Mouse (Mus musculus): ENCODE data around the gene Zfhx3. TPM values are rescaled to one million over a fixed set of nuclear protein-coding genes. Genes with fewer than 3 reads are reported as not detected.

The Zfhx3 gene
- polyA plus RNA-seq, 1 experiment from 2014 or later, result 7.4 TPM

DNA sequence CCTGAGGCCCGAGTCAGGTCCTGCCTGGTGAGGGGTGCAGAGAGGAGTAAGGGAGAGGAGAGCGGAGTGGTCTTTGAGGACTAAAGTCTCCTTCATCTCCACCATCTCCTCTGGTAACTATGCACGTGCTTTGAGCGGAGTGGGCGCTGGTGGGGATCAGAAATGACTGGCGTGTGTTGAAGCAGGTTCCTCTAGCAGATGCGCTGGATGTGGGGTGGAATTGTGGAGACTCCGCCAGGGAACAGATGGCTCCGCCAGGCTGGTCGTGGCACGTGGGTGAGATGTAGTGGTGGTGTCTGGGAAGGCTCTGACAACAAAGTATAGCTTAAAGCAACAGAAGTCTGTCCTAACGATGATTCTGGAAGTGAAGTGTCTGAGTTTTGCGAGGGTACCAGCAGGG lies 798.0 kb downstream of the Zfhx3 start:
- Histone ChIP-seq H3K36me3 (no peaks in the 10 kb centered on the region), H3K9ac (no peak overlapping the region), H3K9me3 (replicated peaks) (no peaks in the 10 kb centered on the region), H3K27me3 (replicated peaks) (no peaks in the 10 kb centered on the region), H3K4me2 (no peak overlapping the region), H3K27ac (ENCODE audit: poor library complexity, severe bottlenecking) (no peak overlapping the region), H3K4me3 (no peak overlapping the region), H3K4me1 (replicated peaks) (peaks cover 42% of the 10 kb centered on the region)
- no peak for ATAC-seq (ENCODE audit: insufficient number of reproducible peaks, low FRiP score)
- WGBS, result 92% methylated on average over 13 of the region's 13 CpGs

DNA sequence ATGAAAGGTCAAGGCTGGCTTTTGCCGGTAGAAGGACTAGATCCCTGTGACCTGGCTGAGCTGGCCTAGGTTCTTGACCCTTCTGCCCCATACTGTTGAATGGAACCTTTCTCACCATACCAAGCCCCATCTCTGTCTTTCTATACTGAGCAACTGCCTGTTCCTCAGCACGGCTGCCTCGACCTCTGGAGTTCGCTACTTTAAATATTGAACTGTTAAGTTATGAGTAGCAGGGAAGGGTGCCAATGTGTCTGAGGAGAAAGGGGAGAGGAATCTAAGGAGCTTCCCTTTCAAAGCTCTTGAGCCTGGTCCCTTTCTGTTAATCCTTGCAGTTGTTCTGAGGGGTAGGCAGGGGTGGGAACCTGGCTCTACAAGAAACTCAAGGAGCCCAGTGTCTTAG lies 799.2 kb downstream of the Zfhx3 start:
- 81% methylated on average over 4 of the region's 4 CpGs for WGBS
- Histone ChIP-seq H3K4me3 (no peak overlapping the region), H3K9ac (no peak overlapping the region), H3K4me2 (no peak overlapping the region), H3K36me3 (no peaks in the 10 kb centered on the region), H3K4me1 (replicated peaks) (peaks cover 48% of the 10 kb centered on the region), H3K27me3 (replicated peaks) (no peaks in the 10 kb centered on the region), H3K27ac (ENCODE audit: poor library complexity, severe bottlenecking) (no peak overlapping the region), H3K9me3 (replicated peaks) (no peaks in the 10 kb centered on the region)
- ATAC-seq (ENCODE audit: insufficient number of reproducible peaks, low FRiP score), result no peak

DNA sequence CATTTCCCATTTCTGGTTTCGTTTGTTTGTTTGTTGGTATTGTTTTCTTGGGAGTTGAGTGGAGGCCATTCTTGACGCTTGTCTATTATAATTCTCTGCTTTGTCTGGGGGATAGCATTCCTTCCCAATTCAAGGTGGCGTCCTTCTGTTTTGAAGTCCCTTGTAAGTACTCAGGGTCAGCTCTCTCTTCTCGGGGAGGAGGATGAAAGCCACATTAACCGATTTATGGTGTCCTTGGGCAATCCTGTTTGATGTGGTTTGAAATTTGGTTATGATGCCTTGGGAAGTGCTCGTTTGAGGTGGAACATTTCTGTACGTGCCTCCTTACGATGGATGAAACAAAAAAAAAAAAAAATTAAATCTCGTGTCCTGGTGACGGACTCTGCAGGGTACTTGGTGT lies 800.0 kb downstream of the Zfhx3 start:
- Histone ChIP-seq H3K27me3 (replicated peaks) (no peaks in the 10 kb centered on the region), H3K27ac (ENCODE audit: poor library complexity, severe bottlenecking) (no peak overlapping the region), H3K9ac (no peak overlapping the region), H3K9me3 (replicated peaks) (no peaks in the 10 kb centered on the region), H3K36me3 (no peaks in the 10 kb centered on the region), H3K4me1 (replicated peaks) (peaks cover 42% of the 10 kb centered on the region), H3K4me3 (no peak overlapping the region), H3K4me2 (no peak overlapping the region)
- no peak for ATAC-seq (ENCODE audit: insufficient number of reproducible peaks, low FRiP score)
- WGBS, result 81% methylated on average over 10 of the region's 10 CpGs

DNA sequence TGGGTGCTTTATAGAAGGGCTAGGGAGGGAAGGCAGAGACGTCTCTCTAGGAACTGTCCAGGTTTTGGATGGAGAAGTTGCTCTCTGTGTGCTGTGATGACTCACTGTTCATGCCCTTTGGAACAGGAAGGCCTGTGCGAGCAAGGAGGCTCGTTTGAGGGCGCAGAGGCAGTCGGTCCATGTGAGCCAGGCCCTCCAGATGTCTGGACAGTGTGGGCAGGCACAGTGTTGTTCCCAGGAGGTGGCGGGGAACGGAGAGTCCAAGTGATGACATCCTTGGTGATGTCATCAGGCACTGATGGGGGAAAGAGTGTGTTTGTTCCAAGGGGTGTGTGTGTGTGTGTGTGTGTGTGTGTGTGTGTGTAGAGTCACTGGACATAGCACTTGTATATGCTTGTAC lies 800.8 kb downstream of the Zfhx3 start:
- Histone ChIP-seq H3K27ac (ENCODE audit: poor library complexity, severe bottlenecking) (no peak overlapping the region), H3K9ac (no peak overlapping the region), H3K36me3 (no peaks in the 10 kb centered on the region), H3K4me2 (no peak overlapping the region), H3K4me1 (replicated peaks) (peaks cover 46% of the 10 kb centered on the region), H3K4me3 (no peak overlapping the region), H3K27me3 (replicated peaks) (no peaks in the 10 kb centered on the region), H3K9me3 (replicated peaks) (no peaks in the 10 kb centered on the region)
- 0 out of 2 replicates have a peak, but pooled peaks have one; percentile 44 for ATAC-seq (ENCODE audit: insufficient number of reproducible peaks, low FRiP score)
- 30% methylated on average over 7 of the region's 7 CpGs for WGBS

DNA sequence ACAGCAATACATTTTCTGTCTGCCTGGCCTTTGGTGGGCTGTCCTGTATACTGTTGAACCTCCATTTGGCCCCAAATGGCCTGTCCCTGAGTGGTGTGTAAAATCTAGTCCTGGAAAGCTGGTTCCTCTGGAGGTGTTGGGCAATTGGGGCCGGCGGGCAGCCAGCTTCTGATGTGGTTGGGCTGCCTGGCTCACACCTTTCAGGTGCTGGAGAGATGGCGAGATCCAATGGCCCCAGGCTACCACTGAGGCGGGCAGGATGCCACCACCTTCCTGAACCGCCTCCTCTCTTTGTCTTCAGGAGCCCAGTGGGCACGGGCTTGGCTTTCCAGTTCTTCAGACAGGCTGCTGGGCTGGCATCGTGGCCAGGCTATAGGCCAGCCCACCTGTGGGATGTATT lies 803.1 kb downstream of the Zfhx3 start:
- 87% methylated on average over 7 of the region's 7 CpGs for WGBS
- no peak for ATAC-seq (ENCODE audit: insufficient number of reproducible peaks, low FRiP score)
- Histone ChIP-seq H3K27ac (ENCODE audit: poor library complexity, severe bottlenecking) (no peak overlapping the region), H3K27me3 (replicated peaks) (no peaks in the 10 kb centered on the region), H3K4me3 (no peak overlapping the region), H3K36me3 (no peaks in the 10 kb centered on the region), H3K4me2 (no peak overlapping the region), H3K9ac (no peak overlapping the region), H3K9me3 (replicated peaks) (no peaks in the 10 kb centered on the region), H3K4me1 (replicated peaks) (peaks cover 56% of the 10 kb centered on the region)

DNA sequence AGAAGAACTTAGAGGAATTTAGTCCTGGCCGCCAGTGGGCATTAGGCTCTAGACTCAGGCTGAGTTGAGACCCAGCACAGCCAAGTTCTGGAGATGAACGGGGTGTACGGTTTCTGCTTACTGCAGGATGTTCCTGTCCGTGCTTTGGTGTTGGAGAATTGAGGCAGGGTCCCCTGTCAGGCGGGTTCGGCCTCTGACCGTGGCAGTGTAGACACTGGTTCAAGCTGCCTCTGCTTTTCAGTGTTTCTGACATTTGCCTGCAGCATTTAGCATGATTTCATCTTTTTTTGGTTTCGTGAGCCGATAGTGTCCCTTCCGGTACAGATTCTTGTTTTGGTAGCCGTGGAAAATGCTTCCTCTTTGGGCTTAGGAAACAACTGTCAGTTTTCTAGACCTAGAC lies 805.7 kb downstream of the Zfhx3 start:
- Histone ChIP-seq H3K4me1 (replicated peaks) (peaks cover 46% of the 10 kb centered on the region), H3K9me3 (replicated peaks) (no peaks in the 10 kb centered on the region), H3K9ac (no peak overlapping the region; the same call in 1 of the 2 replicates), H3K27me3 (replicated peaks) (no peaks in the 10 kb centered on the region), H3K27ac (ENCODE audit: poor library complexity, severe bottlenecking) (no peak overlapping the region), H3K4me3 (no peak overlapping the region), H3K4me2 (peak overlapping the region; percentile 29), H3K36me3 (no peaks in the 10 kb centered on the region)
- WGBS, result 50% methylated on average over 11 of the region's 11 CpGs
- no peak for ATAC-seq (ENCODE audit: insufficient number of reproducible peaks, low FRiP score)

DNA sequence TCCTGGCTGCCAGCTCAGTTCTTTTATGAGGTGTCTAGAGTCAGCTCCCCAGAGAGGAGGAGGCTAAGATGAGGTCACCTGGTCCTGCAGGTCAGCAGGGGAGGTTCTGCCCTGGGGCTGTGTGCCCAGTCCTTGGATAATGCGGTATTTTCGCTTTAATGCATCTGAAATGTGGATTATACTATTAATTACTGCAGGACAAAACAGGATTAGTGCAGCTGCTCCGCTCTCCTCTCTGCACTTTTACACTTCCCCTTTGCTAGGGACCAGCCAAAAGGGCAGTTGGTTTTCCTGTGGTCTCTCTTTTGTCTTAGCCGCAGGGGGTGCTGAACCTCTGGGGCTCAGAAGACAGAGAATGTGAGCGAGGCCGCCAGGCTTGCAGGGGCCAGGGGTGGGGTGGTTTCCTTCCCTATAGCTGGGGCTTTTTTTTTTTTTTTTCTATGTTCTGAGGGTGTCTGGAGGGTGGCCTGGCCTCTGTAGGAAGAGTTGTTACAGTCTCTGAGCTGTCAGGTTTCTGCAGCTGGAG lies 806.5 kb downstream of the Zfhx3 start:
- no peak overlapping the region for H3K4me3 ChIP-seq
- H3K4me2 ChIP-seq, result peak overlapping the region; percentile 24; the same call in 1 of the 2 replicates
- no peaks in the 10 kb centered on the region for H3K9me3 ChIP-seq (replicated peaks)
- no peaks in the 10 kb centered on the region for H3K36me3 ChIP-seq
- no peaks in the 10 kb centered on the region for H3K27me3 ChIP-seq (replicated peaks)
- H3K9ac ChIP-seq, result 0 out of 2 replicates have a peak overlapping the region, but pooled peaks have one; percentile 43
- peaks cover 38% of the 10 kb centered on the region for H3K4me1 ChIP-seq (replicated peaks)
- whole genome bisulfite sequencing, result 20% methylated on average over 6 of the region's 6 CpGs
- peak; percentile 40; the same call in 1 of the 2 replicates for ATAC-seq (ENCODE audit: insufficient number of reproducible peaks, low FRiP score)
- peak overlapping the region; percentile 65 for H3K27ac ChIP-seq (ENCODE audit: poor library complexity, severe bottlenecking)

DNA sequence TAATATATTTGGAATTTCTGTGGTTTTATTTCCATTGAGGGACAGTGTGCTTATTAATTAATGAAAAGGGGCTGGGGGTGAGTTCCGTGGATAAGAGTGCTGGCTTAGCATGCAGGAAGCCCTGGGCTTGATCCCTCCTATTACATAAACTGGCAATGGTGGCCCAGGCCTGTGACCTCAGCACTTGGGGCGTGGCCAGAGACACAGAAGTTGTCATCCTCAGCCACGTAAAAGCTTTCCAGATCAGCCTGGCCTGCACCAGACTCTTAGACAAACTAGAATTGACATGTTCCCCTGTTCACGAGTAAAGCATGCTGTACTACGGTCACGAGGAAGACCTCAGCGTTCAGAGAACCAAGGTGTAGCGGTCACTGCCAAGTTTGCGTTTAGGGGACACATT lies 808.4 kb downstream of the Zfhx3 start:
- no peak overlapping the region for H3K27ac ChIP-seq (ENCODE audit: poor library complexity, severe bottlenecking)
- no peak overlapping the region for H3K9ac ChIP-seq
- no peak for ATAC-seq (ENCODE audit: insufficient number of reproducible peaks, low FRiP score)
- no peaks in the 10 kb centered on the region for H3K27me3 ChIP-seq (replicated peaks)
- peaks cover 36% of the 10 kb centered on the region for H3K4me1 ChIP-seq (replicated peaks)
- H3K9me3 ChIP-seq (replicated peaks), result no peaks in the 10 kb centered on the region
- H3K4me2 ChIP-seq, result no peak overlapping the region
- H3K4me3 ChIP-seq, result no peak overlapping the region
- WGBS, result 85% methylated on average over 9 of the region's 9 CpGs
- H3K36me3 ChIP-seq, result no peaks in the 10 kb centered on the region

DNA sequence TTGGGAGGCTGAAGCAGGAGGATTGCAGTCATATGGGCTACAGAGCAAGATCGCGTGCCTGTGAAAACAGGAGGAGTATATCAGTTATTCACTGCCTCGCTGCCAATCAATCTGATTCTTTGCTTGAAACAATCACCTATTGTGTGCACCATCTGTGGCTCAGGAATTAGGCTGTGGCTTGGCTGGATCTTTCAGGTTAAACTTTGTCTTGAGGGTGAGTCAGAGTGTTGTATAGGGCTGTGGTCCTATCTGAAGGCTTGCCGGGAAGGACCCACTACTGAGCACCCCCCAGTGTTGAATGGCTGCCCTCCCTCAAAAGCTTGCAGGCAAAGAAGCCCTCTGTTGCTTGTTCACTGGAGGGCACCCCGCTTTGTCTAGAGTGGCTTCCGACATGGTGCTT lies 812.1 kb downstream of the Zfhx3 start:
- ATAC-seq (ENCODE audit: insufficient number of reproducible peaks, low FRiP score), result no peak
- H3K4me3 ChIP-seq, result no peak overlapping the region
- no peak overlapping the region for H3K27ac ChIP-seq (ENCODE audit: poor library complexity, severe bottlenecking)
- H3K9me3 ChIP-seq (replicated peaks), result no peaks in the 10 kb centered on the region
- peaks cover 22% of the 10 kb centered on the region for H3K4me1 ChIP-seq (replicated peaks)
- no peak overlapping the region for H3K9ac ChIP-seq
- 78% methylated on average over 6 of the region's 6 CpGs for WGBS
- no peaks in the 10 kb centered on the region for H3K27me3 ChIP-seq (replicated peaks)
- H3K4me2 ChIP-seq, result no peak overlapping the region
- H3K36me3 ChIP-seq, result no peaks in the 10 kb centered on the region

DNA sequence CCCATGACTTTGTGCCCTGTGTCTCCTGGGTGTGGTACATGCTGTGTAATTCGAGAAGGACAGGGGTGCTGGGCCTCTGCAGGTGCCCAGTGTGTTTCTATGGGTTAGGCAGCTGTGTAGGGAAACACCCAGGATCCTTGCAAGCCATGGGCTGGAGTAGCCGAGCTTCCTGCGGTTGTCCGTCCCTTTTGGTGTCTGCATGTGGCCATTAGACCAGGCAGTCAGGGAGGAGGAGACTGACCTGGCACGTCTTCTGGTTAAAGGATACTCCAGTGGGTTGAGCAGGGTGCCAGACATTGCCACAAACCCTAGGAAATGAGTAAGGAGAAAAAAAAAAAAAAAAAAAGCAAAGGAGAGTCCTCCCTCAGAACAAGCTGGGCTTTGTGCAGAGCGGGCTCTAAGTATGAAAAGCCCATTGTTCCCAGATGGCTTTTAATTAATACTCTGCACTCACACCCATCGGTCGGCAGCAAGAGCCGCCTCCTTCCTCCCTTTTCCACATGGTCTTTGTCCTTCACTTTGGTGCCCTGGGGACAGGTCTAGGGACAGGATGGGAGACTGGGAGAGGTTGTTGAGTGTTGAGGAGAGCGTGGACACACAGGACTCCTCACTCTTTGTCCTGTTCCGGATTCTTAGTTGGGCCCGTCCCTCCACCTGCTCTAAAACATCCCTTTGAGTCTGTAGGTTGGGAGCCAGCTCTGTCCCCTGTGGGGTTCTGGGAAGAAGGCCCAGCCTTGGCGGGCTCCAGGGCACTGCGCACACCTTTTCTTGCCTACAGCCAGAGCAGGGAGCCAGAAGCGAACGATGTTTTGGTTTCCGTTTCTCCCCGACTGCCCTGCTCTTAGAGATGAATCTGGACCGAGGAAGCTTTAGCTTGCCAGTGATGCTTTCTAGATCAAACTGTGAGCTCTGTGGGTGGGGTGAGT lies 813.2 kb downstream of the Zfhx3 start:
- Histone ChIP-seq H3K27ac (ENCODE audit: poor library complexity, severe bottlenecking) (no peak overlapping the region), H3K4me3 (no peak overlapping the region), H3K9me3 (replicated peaks) (no peaks in the 10 kb centered on the region), H3K4me2 (no peak overlapping the region), H3K4me1 (replicated peaks) (peaks cover 28% of the 10 kb centered on the region), H3K27me3 (replicated peaks) (no peaks in the 10 kb centered on the region), H3K36me3 (no peaks in the 10 kb centered on the region), H3K9ac (no peak overlapping the region)
- 70% methylated on average over 19 of the region's 19 CpGs for WGBS
- no peak for ATAC-seq (ENCODE audit: insufficient number of reproducible peaks, low FRiP score)

DNA sequence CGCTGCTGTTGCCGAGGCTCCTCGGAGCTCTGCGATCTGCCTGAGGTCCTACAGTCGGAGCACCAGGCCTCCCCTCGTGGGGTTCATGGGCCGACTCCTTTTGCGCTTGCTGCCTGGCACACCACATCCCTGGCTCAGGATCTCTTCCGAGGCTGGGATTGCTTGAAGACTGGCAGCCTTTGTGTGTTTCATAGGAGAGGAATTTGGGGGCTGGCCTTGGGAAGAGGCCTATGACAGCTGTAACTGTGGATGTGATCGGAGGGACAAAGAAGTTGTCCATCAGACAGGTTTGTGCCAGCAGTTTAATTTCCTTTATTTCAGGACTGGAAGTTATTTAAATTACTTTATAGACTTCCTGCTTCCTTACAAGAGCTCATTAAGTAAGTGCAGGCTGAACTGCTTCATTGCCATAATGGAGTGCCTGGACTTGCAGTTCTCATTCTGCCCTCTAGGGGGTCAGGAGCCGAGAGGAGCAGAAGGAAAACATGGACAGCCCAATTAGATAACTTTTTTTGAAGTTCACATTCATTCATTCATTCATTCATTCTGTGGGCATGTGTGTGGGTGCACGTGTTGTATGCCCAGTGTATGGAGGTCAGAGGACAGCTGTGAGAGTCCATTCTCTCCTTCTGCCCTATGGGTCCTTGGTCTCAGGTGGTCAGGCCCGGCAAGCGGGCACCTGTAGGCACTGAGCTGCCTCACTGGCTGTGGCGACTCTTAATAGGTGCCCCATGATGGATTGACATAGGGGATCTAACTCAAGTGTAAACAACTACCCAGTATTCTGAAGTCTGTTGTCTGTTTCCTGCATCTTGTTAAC lies 817.3 kb downstream of the Zfhx3 start:
- whole genome bisulfite sequencing, result 67% methylated on average over 15 of the region's 15 CpGs
- Histone ChIP-seq H3K9me3 (replicated peaks) (no peaks in the 10 kb centered on the region), H3K4me3 (no peak overlapping the region), H3K9ac (no peak overlapping the region), H3K4me2 (no peak overlapping the region; the same call in 1 of the 2 replicates), H3K36me3 (no peaks in the 10 kb centered on the region), H3K27me3 (replicated peaks) (no peaks in the 10 kb centered on the region), H3K27ac (ENCODE audit: poor library complexity, severe bottlenecking) (no peak overlapping the region), H3K4me1 (replicated peaks) (peaks cover 57% of the 10 kb centered on the region)
- ATAC-seq (ENCODE audit: insufficient number of reproducible peaks, low FRiP score), result no peak

Data from heart, embryonic 12.5 days (tissue).